Mouse (Mus musculus) cerebellum, postnatal 10 days (tissue): Measurements from ENCODE around the gene Irx4.

Experiments
- DNase-seq, 2 experiments: peaks; one replicate each; pipeline ENCODE4 v3.0.0; 2021; ENCODE audit warnings: mixed read lengths in 2 of 2

Irx4 gene

DNA sequence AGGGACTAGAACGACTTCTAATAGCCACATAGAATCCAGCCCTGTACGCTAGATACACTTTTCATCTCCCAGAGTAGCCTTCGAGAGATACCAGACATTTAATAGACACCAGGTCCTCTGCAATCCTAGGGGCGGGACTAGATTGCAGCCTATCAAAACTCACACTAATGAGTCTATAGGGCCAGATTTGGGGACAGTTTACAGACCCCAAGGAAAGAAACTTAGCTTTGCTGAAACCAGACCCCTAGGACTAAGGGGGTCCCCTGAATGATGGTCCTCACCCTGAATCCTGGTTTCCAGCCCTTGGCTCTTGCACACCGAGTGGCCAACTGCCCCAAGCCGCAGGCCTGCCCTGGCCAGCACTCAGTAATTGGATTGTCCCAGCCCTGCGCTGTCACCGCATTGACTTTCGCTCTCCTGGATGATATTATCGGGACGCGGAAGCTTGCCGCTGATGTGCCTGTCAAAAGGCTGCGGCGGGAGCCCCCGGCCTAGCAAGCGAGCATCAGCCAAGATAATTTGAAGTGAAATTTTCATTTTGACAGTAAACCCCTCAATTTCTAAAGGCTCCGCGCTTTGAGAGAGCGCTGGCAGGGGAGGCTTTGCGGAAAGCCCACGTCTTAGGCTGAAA is 10.3 kb downstream of the Irx4 start:
- DNase-seq, result no peak

DNA sequence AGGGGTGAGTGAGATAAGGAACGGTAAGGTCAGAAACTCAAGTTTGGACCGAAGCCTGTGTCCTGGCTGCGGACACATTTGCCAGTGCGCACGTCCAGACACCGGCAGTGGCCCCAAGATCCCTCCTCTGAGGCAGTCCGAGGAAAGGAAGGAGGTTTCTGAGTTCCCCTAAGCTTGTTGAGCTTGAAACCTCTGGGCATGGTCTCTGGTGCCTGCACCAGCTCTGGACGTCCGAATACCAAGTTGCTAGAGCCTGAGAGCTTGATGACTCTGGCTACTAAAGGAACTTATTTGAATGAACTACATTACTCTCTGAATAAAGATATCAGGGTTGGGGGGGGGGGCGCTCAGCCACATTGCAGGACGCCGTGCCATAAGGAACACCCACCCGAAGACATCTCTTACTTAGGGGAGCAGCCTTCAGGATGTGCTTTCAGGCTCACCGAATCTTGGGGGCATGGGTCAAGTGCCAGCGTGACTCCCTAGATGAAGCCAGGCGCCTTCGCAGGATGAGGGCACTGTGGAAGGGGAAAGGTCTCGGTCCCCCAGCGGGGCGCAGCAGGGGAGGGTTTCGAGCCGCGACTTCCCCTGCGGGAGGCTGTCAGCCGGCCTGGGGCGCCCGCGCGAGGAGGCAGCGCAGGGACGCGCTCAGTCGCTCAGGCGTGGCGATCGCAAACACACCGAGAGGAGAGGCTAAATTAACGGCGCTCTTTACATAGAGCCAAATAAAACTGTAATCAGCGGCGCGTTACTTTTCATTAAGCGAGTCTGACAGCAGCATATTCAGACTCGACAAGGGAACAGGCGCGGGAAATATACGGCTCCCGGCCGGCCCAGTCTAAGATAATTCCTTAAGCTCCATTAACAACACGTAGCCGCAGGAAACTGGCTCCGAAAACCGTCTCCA is 11.3 kb downstream of the Irx4 start:
- DNase-seq, result peak in 1 of 2 experiments; percentile 20

DNA sequence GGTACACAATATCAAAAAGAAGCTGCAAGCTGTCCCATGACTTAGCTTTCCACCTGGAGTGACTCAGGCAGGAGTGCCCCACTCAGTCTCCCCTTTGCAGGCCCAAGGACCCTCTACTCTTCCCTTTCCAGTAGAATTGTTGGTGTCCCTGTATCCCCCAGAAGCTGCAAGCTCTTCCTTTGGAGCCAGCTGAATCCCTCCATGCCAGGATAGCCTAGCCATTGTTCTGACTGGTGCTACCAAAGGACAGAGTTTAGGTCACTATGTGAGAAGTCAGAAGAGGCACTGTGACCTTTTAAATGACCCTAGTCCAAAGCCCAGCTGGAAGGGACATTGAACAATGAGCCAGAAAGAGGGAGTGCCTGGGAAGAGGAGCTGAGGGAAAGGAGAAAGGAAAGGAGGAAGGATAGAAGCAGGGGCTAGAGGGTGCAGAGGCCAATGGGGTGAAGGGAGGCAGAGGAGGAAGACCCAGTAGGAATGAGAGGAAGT is 12.6 kb downstream of the Irx4 start:
- no peak for DNase-seq

DNA sequence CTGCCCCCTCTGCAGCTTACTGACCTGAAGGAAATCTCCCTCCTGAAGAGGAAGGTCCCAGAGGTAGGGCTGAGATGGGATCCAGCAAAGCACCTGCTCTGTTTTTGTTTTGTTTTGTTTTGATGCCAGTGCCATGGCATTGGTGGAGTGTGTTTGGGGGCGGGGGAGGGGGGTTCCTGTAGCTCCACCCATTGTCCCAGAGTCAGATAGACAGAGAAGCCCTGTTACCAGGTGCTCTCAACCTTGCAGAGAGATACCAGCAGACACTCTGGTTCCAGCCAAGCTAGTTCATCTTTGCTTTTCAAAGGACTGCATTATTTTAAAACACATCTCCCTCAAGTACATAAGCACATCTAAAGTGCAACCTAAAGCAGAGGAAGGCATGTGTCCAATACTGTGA is 13.3 kb downstream of the Irx4 start:
- DNase-seq, result no peak

DNA sequence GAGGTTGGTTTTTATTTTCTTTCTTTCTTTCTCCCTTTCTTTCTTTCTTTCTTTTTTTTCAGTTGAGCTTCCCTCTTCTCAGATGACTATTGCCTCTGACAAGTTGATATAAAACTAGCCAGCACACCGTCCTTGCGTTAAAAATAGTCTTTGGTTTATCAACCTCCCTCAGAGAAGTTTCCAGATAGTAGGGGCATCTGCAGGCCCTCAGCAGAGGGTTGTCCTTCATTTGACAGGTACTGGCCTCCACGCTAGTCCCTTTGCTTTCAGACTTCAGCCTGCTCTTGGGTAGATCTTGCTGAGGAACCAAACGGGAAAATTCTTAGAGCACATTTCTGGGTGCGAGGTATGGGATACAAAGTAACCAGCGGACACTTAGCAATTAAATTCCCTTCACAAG is 17.1 kb downstream of the Irx4 start:
- DNase-seq, result no peak

DNA sequence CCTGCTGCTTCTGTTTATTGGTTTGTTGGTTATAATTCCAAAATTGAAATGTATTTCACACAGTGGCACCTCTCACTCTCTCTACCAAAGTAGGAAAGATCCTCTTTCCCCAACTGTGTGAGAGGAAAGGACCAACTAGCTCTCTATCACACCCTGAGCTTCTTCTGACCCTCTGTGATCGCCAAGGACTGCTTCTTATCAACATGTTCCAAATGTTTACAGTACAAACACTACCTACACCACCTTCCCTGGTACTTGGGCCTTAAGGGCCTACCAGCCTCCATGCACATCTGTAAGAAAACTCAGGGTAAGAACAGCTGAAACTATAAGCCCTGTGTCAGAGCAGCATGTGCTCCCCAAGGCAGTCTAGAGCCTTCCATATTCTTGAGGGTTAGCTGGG is 17.5 kb downstream of the Irx4 start:
- DNase-seq, result no peak

DNA sequence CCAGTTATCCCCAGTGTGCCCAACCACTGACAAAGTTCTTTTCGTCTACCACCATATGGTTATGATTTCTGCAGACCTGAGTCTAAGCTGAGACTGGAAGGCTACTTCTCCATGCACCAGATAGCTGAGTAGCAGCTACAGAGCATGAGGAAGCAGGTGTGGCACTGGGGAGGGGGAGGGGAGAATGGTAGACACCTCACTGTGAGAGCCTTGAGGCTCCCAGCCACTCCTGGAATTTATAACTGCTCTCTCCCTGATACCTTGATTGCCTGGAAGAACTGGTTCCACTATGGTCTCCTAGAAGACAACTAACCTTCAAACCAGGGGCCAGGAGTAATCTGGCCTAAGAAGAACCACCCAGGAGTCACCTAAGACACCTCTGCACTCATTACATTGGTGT is 18.9 kb downstream of the Irx4 start:
- no peak for DNase-seq

DNA sequence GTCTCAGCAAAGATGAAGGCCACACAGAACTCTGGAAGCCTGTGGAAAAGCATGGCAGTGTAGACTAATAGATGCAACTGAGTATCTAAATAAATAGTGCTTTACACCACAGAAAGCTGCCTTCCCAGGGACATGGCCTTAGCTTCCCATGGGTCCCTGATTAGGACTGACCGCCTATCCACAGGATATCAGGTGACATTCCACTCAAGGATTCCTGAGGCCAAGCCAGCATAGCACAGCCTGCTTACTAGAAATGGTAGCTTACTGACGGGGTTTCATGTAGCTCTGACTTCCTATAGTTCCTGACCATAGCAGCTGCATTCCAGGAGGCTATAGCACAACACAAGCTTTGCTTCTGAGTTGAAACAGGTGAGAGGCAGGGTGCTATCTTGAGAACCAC is 22.1 kb downstream of the Irx4 start:
- no peak for DNase-seq

DNA sequence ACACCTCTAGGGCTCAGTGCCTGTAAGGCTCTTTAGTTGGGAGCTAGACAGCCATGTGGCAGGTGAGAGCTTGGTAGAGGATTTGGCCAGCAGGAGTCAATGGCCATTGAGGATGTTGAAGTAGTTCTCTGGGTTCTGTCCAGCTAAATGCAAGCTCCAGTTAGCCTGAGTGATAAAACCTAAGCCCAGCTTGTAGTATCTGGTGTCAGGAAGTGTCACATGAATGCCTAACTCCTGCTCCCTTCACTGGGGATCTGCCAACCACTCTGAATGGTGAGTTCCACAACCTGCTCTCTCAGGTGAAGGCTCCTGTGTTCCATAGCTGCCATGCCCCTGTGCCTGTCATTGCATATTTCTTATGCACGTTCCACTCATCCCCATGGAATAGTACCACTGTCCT is 23.3 kb downstream of the Irx4 start:
- no peak for DNase-seq

DNA sequence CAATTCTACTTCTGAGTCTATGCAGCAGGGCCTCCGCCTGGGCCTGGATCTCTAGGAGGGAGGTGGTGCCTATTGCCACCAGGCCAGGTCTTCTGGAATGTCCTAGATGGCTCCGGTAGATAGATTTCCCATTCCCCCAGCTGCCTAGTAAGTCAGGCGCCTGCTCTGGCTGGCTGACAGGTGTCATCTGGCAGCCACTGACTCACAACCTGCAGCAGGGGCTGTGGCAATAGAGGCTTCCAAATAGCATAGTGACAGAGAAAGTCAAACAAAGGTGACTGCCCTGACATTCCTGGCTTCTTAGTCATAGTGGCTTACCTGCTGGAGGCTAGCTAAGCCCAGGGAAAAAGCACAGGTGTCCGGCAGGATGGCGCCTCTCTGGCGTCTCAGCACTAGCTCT is 29.9 kb downstream of the Irx4 start:
- no peak for DNase-seq

DNA sequence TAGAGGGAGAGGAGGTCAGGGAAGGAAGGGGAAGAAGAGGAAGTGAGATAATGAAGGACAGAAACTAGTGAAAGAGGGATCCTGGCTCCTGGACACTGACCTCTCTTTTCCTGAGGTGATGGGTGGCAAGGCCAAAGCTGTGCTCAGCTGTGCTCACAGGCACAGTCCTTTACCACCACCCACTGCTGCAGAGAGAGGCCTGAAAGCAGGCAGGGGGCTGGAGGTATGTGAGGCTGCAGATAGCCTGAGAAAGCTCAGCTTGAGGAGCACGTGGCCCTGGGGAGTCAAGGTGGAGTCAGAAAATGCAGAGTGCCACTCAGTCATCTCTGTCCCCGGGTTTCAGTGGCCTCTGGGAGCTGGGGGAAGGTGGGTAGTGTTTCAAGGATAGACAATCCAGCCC is 30.8 kb downstream of the Irx4 start:
- no peak for DNase-seq

DNA sequence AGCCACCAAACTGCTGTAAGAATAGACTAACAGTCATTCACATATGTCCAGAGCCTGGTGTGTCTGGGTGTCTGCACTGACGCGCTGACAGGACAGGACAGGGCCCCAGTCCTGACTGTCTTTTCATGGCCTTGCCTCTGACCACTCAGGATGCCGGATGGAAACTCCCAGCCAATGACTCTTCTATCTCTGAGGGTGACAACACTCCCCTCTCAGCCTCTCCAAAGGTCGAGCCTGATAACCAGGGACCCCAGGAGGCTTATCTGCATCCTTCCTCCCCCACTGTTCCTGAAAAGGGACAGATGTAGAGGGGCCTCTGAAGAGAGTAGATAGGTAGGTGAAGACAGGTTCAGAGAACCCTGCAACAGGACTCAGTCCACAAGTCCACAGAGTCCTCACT is 38.4 kb downstream of the Irx4 start:
- DNase-seq, result no peak

DNA sequence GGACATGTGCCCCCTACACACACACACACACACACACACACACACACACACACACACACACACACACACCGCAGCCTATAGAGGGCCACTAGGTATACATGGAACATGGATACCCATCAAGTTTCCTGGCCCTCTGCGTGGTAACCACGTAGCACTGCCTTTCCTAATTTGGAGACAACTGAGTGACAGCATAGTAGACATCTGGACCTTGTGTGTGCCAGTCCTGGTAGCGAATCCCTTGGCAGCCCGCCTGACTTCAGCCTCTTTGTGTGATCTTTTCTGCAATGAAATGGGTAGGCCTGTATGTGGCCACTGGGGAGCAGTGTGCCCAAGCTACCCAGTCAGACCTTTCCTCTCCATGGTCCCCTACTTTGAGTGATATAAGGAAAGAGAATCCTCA is 39.0 kb downstream of the Irx4 start:
- DNase-seq, result peak; percentile 19 to 42

DNA sequence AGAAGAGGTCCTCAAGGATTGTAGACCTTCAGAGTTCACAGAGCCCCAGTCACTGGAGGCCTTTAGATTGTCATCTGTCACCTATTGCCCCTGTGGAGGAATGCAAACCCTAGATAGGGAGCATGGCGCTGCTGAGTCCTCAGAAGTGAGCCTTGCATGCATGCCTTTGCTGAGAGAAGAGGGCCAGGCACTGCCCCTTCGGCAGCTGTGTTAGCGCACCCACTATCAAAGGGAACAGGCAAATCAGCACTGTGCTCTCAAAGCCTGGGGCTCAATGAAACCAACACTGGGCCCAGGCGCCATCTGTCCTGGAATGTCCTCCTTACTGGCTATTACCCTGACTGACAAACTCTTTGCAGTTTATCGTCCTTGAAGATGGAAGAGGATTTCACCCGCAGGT is 44.5 kb downstream of the Irx4 start:
- no peak for DNase-seq

DNA sequence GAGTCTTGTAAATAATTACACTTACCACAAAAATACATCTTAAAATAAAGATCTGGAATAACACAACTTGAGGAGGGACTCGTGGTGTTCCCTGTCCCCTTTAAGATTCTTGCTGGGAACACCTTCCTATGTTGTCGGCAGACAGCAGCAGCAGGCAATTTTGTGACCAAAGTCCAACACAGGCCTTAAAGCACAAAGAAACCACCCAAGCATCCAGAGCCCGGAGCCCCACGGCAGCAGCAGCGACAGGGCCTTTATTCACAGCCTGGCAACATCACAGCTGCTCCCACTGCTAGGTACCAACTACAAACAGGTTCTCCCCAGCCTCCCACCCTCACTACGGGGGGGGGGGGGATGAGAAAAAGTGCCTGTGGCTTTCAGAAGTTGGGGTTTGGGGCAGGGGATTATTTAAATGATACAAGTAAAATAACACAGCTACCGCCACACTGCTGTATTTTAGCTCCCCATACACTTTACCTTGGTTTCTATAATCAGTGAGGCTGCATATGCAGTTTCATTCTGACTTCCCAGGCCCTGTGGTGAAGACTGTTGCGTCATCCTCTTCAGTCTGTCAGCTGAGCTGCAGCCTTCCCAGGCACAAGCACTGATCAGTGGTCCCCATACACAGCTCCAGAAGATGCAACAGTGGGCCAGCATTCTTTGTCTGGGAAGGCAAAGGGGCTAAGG is 45.3 kb downstream of the Irx4 start:
- no peak for DNase-seq

DNA sequence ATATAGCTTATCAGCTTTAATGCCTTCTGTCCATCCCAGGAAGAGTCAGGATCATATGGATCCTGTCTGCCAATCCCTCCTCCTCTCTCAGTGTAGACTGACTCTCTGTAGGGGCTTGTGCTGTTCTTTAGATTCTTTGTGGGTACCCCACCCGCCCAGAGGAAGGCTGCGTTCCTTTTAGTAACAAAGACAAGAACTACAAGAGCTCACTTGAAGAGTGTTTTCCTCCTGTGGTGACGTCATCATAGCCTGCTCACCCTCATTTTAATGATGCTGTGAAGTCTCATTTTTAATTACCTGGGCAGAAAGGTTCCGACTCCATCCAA is 45.8 kb downstream of the Irx4 start:
- no peak for DNase-seq

DNA sequence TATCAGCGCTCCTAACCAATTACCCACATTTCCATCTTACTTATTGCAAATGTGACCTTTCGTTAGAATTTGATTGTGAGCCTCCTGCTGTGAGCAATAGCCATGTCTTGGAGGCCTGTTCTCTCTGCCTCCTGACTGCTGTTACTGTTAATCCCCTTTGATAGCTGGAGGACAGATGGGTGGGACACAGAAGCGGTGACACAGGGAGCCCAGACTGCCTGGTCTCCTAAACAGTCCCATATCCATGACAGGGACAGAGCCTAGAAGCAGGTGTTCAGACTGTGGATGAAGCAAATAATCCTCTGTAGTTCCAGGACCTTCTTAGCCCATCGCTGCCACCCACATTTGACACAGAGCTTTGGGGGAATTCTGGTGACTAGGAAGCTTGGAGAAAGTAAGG is 46.2 kb downstream of the Irx4 start:
- DNase-seq, result no peak

DNA sequence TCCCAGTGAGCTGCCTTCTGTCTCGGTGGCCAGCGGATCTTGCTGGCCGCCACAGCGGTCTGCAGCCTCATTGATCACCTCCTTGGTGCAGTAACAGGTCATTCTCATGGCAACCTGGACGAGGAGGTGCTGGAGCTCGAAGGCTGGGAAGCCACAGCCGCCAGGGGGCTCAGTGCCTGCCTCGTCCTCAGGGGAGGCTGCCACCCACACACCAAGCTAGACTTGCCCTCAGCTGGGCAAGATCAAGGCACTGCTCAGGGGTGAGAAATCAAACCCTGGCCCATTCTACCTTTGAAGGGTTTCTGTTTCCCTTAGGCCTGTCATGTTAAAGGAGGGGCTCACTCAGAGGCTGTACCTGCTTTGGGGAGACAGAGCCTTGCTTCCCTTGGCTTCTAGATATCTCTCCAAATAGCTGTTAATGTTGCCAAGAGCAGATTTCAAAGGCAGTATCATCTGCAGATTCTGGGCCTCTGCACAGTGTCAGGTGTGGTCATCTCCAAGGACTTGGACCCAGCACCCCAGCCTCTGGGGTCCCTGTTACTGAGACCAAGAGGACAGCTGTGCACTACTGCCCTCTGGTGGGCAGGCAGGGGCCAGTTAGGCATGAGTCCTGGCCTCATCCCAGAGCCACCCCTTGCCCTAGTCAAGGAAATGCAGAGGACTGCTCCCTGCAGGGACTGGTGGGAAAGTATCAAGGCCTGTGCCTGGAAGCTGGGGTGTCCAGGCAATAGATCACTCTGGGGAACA is 50.1 kb downstream of the Irx4 start:
- DNase-seq, result peak; percentile 77 to 79
